Mouse (Mus musculus) erythroblast, embryonic 14.5 days (primary cell): ENCODE measurements around the gene Sik3.

ENCODE experiments used
- GATA1 ChIP-seq: IDR thresholded peaks from 2 replicates; pipeline ENCODE4 v1.6.1; 2012; ENCODE audit warnings: low read length, inconsistent platforms, mixed read lengths
- TAL1 ChIP-seq: IDR thresholded peaks from 3 replicates; pipeline ENCODE4 v1.6.1; 2012; ENCODE audit warnings: low read length, inconsistent platforms, mixed read lengths

DNA sequence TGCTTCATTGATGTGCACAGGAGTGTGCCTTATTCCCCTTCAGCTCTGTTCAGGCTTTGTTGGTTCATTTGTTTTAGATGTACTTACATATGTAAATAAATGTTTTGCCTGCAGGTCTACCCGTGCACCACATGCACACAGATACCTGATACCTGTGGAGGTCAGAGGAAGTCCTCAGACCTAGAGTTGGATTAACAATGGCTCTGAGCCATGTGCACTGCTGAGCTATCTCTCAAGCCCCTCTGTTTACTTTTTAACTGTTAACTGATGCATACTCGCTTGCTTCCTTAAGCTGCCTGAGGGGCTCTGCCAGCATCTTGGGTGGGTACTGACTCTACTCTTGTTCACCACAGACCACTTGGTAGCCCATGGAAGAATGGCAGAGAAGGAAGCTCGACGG, 142.4 kb downstream of the Sik3 start:
- TF ChIP-seq TAL1 (no peak), GATA1 (no peak)
